Mouse (Mus musculus) MEL (cell line): ENCODE data around the gene Daam2. TPM values are rescaled to one million over a fixed set of nuclear protein-coding genes. Genes with fewer than 3 reads are reported as not detected.

Experiments used
- DNase-seq: peaks from one replicate; pipeline ENCODE4 v3.0.0; 2011; ENCODE audit warnings: low read depth, low spot score
- H3K27ac ChIP-seq: 2 replicates; pipeline ENCODE4 v1.5.1; 2012; ENCODE audit warnings: low read depth, mild to moderate bottlenecking, control low read depth, low read length, moderate library complexity; ENCODE audit not compliant: control insufficient read depth
- H3K27me3 ChIP-seq, 2 experiments: fragments of 150-350 bp in 1 of 2; sonication (generic) in 1 of 2; 2 replicates each; pipeline ENCODE4 v1.6.1; 2012; ENCODE audit warnings: low read length in 2 of 2, mild to moderate bottlenecking in 2 of 2, improper control_type of control experiment in 1 of 2, moderate library complexity in 1 of 2; ENCODE audit not compliant: insufficient read depth in 2 of 2, control insufficient read depth in 1 of 2
- H3K36me3 ChIP-seq, 2 experiments: 2 replicates each; pipeline ENCODE4 v1.6.1; 2012 to 2014; ENCODE audit warnings: low read length in 2 of 2, improper control_type of control experiment in 1 of 2, inconsistent platforms in 1 of 2, mild to moderate bottlenecking in 1 of 2; ENCODE audit not compliant: insufficient read depth in 2 of 2, control insufficient read depth in 1 of 2
- H3K4me1 ChIP-seq, 2 experiments: fragments of 150-350 bp in 1 of 2; sonication (generic) in 1 of 2; 2 replicates each; pipeline ENCODE4 v1.6.1; 2012; ENCODE audit warnings: low read length in 2 of 2, improper control_type of control experiment in 1 of 2, mild to moderate bottlenecking in 1 of 2; ENCODE audit not compliant: insufficient read depth in 2 of 2, control insufficient read depth in 1 of 2
- H3K4me3 ChIP-seq, 2 experiments: fragments of 150-350 bp in 1 of 2; sonication (generic) in 1 of 2; 2 replicates each; pipeline ENCODE4 v1.5.1; 2012; ENCODE audit warnings: low read depth in 2 of 2, low read length in 2 of 2, mild to moderate bottlenecking in 2 of 2, moderate library complexity in 2 of 2, control low read depth in 1 of 2, improper control_type of control experiment in 1 of 2; ENCODE audit not compliant: control insufficient read depth in 1 of 2, insufficient read depth in 1 of 2
- H3K79me2 ChIP-seq: 2 replicates; pipeline ENCODE4 v1.6.1; 2012; ENCODE audit warnings: mild to moderate bottlenecking, low read length, moderate library complexity; ENCODE audit not compliant: control insufficient read depth, poor library complexity, insufficient read depth
- H3K9ac ChIP-seq: 2 replicates; pipeline ENCODE4 v1.6.1; 2012; ENCODE audit warnings: low read depth, mild to moderate bottlenecking, control low read depth, low read length, moderate library complexity; ENCODE audit not compliant: control insufficient read depth, poor library complexity, severe bottlenecking
- H3K9me3 ChIP-seq: fragments of 150-350 bp; sonication (generic); replicated peaks from 2 replicates; pipeline ENCODE4 v1.6.1; 2012; ENCODE audit warnings: mild to moderate bottlenecking, low read length, improper control_type of control experiment, moderate library complexity; ENCODE audit not compliant: insufficient read depth
- BHLHE40 ChIP-seq: IDR thresholded peaks from 2 replicates; pipeline ENCODE4 v1.6.1; 2012; ENCODE audit warnings: low read depth, mild to moderate bottlenecking, inconsistent platforms, low read length, improper control_type of control experiment, borderline replicate concordance
- CHD1 ChIP-seq: IDR thresholded peaks from 2 replicates; pipeline ENCODE4 v1.6.1; 2012; ENCODE audit warnings: low read depth, mild to moderate bottlenecking, inconsistent platforms, low read length, improper control_type of control experiment
- CHD2 ChIP-seq: IDR thresholded peaks from 2 replicates; pipeline ENCODE4 v1.6.1; 2011; ENCODE audit warnings: low read length, improper control_type of control experiment
- E2F4 ChIP-seq: IDR thresholded peaks from 2 replicates; pipeline ENCODE4 v1.6.1; 2011; ENCODE audit warnings: low read depth, low read length, improper control_type of control experiment, borderline replicate concordance
- EP300 ChIP-seq, 2 experiments: IDR thresholded peaks; 2 replicates each; pipeline ENCODE4 v1.6.1; 2011; ENCODE audit warnings: improper control_type of control experiment in 2 of 2, low read length in 2 of 2, low read depth in 1 of 2, mild to moderate bottlenecking in 1 of 2
- ETS1 ChIP-seq: IDR thresholded peaks from 2 replicates; pipeline ENCODE4 v1.6.1; 2012; ENCODE audit warnings: low read depth, mild to moderate bottlenecking, inconsistent platforms, low read length, improper control_type of control experiment, moderate library complexity
- GABPA ChIP-seq: IDR thresholded peaks from 2 replicates; pipeline ENCODE4 v1.6.1; 2012; ENCODE audit warnings: low read depth, mild to moderate bottlenecking, inconsistent platforms, low read length, improper control_type of control experiment, moderate library complexity
- GATA1 ChIP-seq: IDR thresholded peaks from 2 replicates; pipeline ENCODE4 v1.6.1; 2011; ENCODE audit warnings: low read depth, low read length, improper control_type of control experiment
- HCFC1 ChIP-seq: IDR thresholded peaks from 2 replicates; pipeline ENCODE4 v1.6.1; 2012; ENCODE audit warnings: low read depth, mild to moderate bottlenecking, inconsistent platforms, low read length, improper control_type of control experiment, moderate library complexity
- KAT2A ChIP-seq: conservative IDR thresholded peaks from 2 replicates; pipeline ENCODE4 v1.6.1; 2012; ENCODE audit warnings: low read depth, low read length, improper control_type of control experiment, inconsistent platforms
- MAFK ChIP-seq: IDR thresholded peaks from 2 replicates; pipeline ENCODE4 v1.6.1; 2011; ENCODE audit warnings: low read depth, mild to moderate bottlenecking, low read length, improper control_type of control experiment, borderline replicate concordance
- MAX ChIP-seq: IDR thresholded peaks from 2 replicates; pipeline ENCODE4 v1.6.1; 2011; ENCODE audit warnings: low read length, improper control_type of control experiment
- MYB ChIP-seq: IDR thresholded peaks from 2 replicates; pipeline ENCODE4 v1.6.1; 2011; ENCODE audit warnings: mild to moderate bottlenecking, low read depth, low read length, improper control_type of control experiment
- MYC ChIP-seq: IDR thresholded peaks from 2 replicates; pipeline ENCODE4 v1.6.1; 2011; ENCODE audit warnings: low read depth, mild to moderate bottlenecking, low read length, improper control_type of control experiment, moderate library complexity
- NELFE ChIP-seq: IDR thresholded peaks from 2 replicates; pipeline ENCODE4 v1.6.1; 2011; ENCODE audit warnings: low read depth, low read length, improper control_type of control experiment
- NRF1 ChIP-seq: IDR thresholded peaks from 2 replicates; pipeline ENCODE4 v1.6.1; 2014; ENCODE audit warnings: low read depth, mild to moderate bottlenecking, inconsistent platforms, low read length, improper control_type of control experiment, moderate library complexity; ENCODE audit not compliant: poor library complexity, insufficient read depth, severe bottlenecking
- POLR2AphosphoS5 ChIP-seq: IDR thresholded peaks from 2 replicates; pipeline ENCODE4 v1.6.1; 2012; ENCODE audit warnings: low read depth, borderline replicate concordance, mild to moderate bottlenecking, inconsistent platforms, low read length, moderate library complexity, mixed read lengths
- RAD21 ChIP-seq: IDR thresholded peaks from 2 replicates; pipeline ENCODE4 v1.6.1; 2011; ENCODE audit warnings: mild to moderate bottlenecking, low read depth, low read length, improper control_type of control experiment
- RCOR1 ChIP-seq: IDR thresholded peaks from 2 replicates; pipeline ENCODE4 v1.6.1; 2012; ENCODE audit warnings: low read depth, mild to moderate bottlenecking, inconsistent platforms, low read length, improper control_type of control experiment
- SIN3A ChIP-seq: IDR thresholded peaks from 2 replicates; pipeline ENCODE4 v1.6.1; 2012; ENCODE audit warnings: low read length, improper control_type of control experiment, inconsistent platforms
- TAL1 ChIP-seq: IDR thresholded peaks from 2 replicates; pipeline ENCODE4 v1.6.1; 2012; ENCODE audit warnings: mild to moderate bottlenecking, inconsistent platforms, low read length, moderate library complexity, mixed read lengths
- TCF12 ChIP-seq: IDR thresholded peaks from 2 replicates; pipeline ENCODE4 v1.6.1; 2014; ENCODE audit warnings: low read depth, mild to moderate bottlenecking, inconsistent platforms, low read length, improper control_type of control experiment, moderate library complexity
- UBTF ChIP-seq: IDR thresholded peaks from 2 replicates; pipeline ENCODE4 v1.6.1; 2012; ENCODE audit warnings: low read depth, mild to moderate bottlenecking, inconsistent platforms, low read length, improper control_type of control experiment, moderate library complexity, borderline replicate concordance; ENCODE audit not compliant: insufficient read depth
- USF2 ChIP-seq, 2 experiments: IDR thresholded peaks; 2 replicates each; pipeline ENCODE4 v1.6.1; 2011 to 2012; ENCODE audit warnings: improper control_type of control experiment in 2 of 2, low read length in 2 of 2, borderline replicate concordance in 1 of 2, inconsistent platforms in 1 of 2, low read depth in 1 of 2, mild to moderate bottlenecking in 1 of 2; ENCODE audit not compliant: insufficient read depth in 1 of 2
- polyA plus RNA-seq, 2 experiments: library from polyadenylated mRNA; stranded (reverse) in 1 of 2; unstranded in 1 of 2; fragments of >175 nt in 1 of 2; fragments of >200 nt in 1 of 2; gene quantifications; 2 replicates each; pipeline versions ENCODE4 v1.2.1 to v1.2.4; 2012; ENCODE audit warnings: low replicate concordance in 2 of 2, low read depth in 1 of 2; ENCODE audit not compliant: insufficient read length in 2 of 2, insufficient read depth in 1 of 2, missing spikeins in 1 of 2
- total RNA-seq: library from RNA; depleted of rRNA; stranded (reverse); fragments of 300-350 nt; gene quantifications from 2 replicates; pipeline ENCODE4 v1.2.3, GENCODE M21; 2012

The Daam2 gene
- total and polyA plus RNA-seq, 3 experiments: 0.04 to 0.28 TPM; not detected in 1

GRCm38 (mm10) chr17:49481876-49482275, 82.3 kb downstream of the Daam2 start:
- no peak overlapping the region for H3K4me3 ChIP-seq
- H3K4me1 ChIP-seq: no peaks in the 10 kb centered on the region
- no peak for DNase-seq
- no peaks in the 10 kb centered on the region for H3K79me2 ChIP-seq
- H3K27ac ChIP-seq: no peak overlapping the region
- H3K36me3 ChIP-seq: no peaks in the 10 kb centered on the region
- H3K27me3 ChIP-seq: no peaks in the 10 kb centered on the region
- no peaks in the 10 kb centered on the region for H3K9me3 ChIP-seq
- TF ChIP-seq EP300 (IDR thresholded peaks at IDR 0.05; ENCODE audit: low read depth in 1 of 2, low read length in 2 of 2) (no peak), MYC (no peak), SIN3A (no peak), NELFE (no peak), TAL1 (no peak), USF2 (IDR thresholded peaks at IDR 0.05; ENCODE audit: borderline replicate concordance in 1 of 2, insufficient read depth in 1 of 2, low read depth in 1 of 2, low read length in 2 of 2) (no peak), NRF1 (no peak), CHD2 (no peak), CHD1 (no peak), GABPA (no peak), RCOR1 (no peak), MAFK (no peak)
- no peak overlapping the region for H3K9ac ChIP-seq

DNA sequence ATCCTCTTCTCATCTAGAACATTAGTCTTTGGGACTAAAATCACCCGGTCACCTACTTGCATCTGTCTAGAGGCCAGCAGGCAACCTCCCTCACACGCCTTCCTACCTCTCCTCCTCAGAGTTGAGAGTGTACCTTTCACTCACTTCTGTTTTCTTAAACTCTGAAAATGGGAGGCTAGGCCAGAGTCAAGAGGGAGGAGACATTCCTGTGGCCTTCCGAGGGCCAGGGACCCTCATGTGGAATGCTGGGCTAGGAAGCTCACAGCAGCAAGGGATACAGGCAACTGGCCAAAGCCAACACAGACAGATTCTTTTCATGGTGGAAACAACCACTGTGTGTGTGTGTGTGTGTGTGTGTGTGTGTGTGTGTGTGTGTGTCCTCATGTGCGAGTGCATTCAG, 86.8 kb downstream of the Daam2 start:
- no peak overlapping the region for H3K4me3 ChIP-seq
- H3K27ac ChIP-seq: no peak overlapping the region
- no peaks in the 10 kb centered on the region for H3K4me1 ChIP-seq
- no peaks in the 10 kb centered on the region for H3K9me3 ChIP-seq
- H3K36me3 ChIP-seq: no peaks in the 10 kb centered on the region
- DNase-seq: no peak
- no peak overlapping the region for H3K9ac ChIP-seq
- no peaks in the 10 kb centered on the region for H3K79me2 ChIP-seq
- H3K27me3 ChIP-seq: no peaks in the 10 kb centered on the region
- TF ChIP-seq ETS1 (no peak), CHD2 (no peak), E2F4 (no peak), NELFE (no peak), BHLHE40 (no peak), HCFC1 (no peak), MAX (no peak), MYC (no peak), GATA1 (no peak), MYB (no peak), POLR2AphosphoS5 (no peak), UBTF (no peak), TAL1 (no peak), CHD1 (no peak), RAD21 (no peak), SIN3A (no peak), TCF12 (no peak), KAT2A (no peak)
